Mouse (Mus musculus): ENCODE data around the gene Mrap. TPM values are rescaled to one million over a fixed set of nuclear protein-coding genes. Genes with fewer than 3 reads are reported as not detected.

Mrap gene
- 1.3 TPM for polyA plus RNA-seq (2014; fragmentation: Illumina TruSeq; extraction: RNeasy Lipid Tissue Mini Kit (QIAGEN cat#74804); ENCODE audit: low read depth, low replicate concordance)

GRCm38 (mm10) chr16:90738092-90738956 lies at the start of gene Mrap:
Gene Mrap (plus strand): TSS chr16:90738207.

GRCm38 (mm10) chr16:90727233-90728115 lies 10.5 kb upstream of the Mrap start, which contains the start of gene Mis18a:
Gene Mis18a (minus strand): TSS chr16:90727404.

Other genes with a start within 250 kb of the Mrap start
- gene Mis18a, start 10.8 kb upstream of the Mrap start, polyA plus RNA-seq (2014; fragmentation: Illumina TruSeq; extraction: RNeasy Lipid Tissue Mini Kit (QIAGEN cat#74804); ENCODE audit: low read depth, low replicate concordance): 23.9 TPM
- 29.9 TPM for gene Urb1, start 72.2 kb downstream of the Mrap start, polyA plus RNA-seq (2014; fragmentation: Illumina TruSeq; extraction: RNeasy Lipid Tissue Mini Kit (QIAGEN cat#74804); ENCODE audit: low read depth, low replicate concordance)
- 9.9 TPM for gene Eva1c, start 88.5 kb downstream of the Mrap start, polyA plus RNA-seq (2014; fragmentation: Illumina TruSeq; extraction: RNeasy Lipid Tissue Mini Kit (QIAGEN cat#74804); ENCODE audit: low read depth, low replicate concordance)
- gene Cfap298, start 196.9 kb downstream of the Mrap start, polyA plus RNA-seq (2014; fragmentation: Illumina TruSeq; extraction: RNeasy Lipid Tissue Mini Kit (QIAGEN cat#74804); ENCODE audit: low read depth, low replicate concordance): 95.9 TPM